Comparison of ENCODE assay signal across 7 mouse cellular contexts in genomic region chr4:44757131-44757530, GRCm38 (mm10). TPM values are rescaled to one million over a fixed set of nuclear protein-coding genes. Genes with fewer than 3 reads are reported as not detected.
A peak's percentile ranks its signal among the peaks of the same experiment; 100 is the strongest.
DNase-seq lines count a peak whose midpoint lies in the region; ATAC-seq and TF ChIP-seq lines count a peak whose summit lies in the region.
"Not testable (repeated sequence)": the region's sequence is repeated elsewhere in the genome, so short reads cannot be mapped to it uniquely, and the experiment has no call there.

No protein-coding gene starts in this region.

- WGBS in forebrain, embryonic 11.5 days: 8% methylated on average over 10 of the region's 10 CpGs
- 6% methylated on average over 10 of the region's 10 CpGs for WGBS in heart, embryonic 15.5 days
- WGBS in intestine, postnatal 0 days: 6% methylated on average over 10 of the region's 10 CpGs
- WGBS in liver, adult 2 months: 7% methylated on average over 10 of the region's 10 CpGs
- 10% methylated on average over 10 of the region's 10 CpGs for WGBS in neural tube, embryonic 15.5 days

- H3K27ac ChIP-seq in bone marrow macrophage, adult 2 months (ENCODE audit: insufficient read depth, low read depth, low read length): peak overlapping the region; percentile 69
- peak overlapping the region; percentile 79 for H3K27ac ChIP-seq in forebrain, embryonic 11.5 days (ENCODE audit: low read depth, low read length)
- H3K27ac ChIP-seq in heart, embryonic 15.5 days: peak overlapping the region; percentile 92
- peak overlapping the region; percentile 90 for H3K27ac ChIP-seq in intestine, postnatal 0 days (ENCODE audit: low read depth, low read length)
- peak overlapping the region; percentile 86 for H3K27ac ChIP-seq in liver, adult 2 months (replicated peaks; ENCODE audit: insufficient read depth, low read depth, low read length)
- H3K27ac ChIP-seq in neural tube, embryonic 15.5 days (replicated peaks): peak overlapping the region; percentile 94

- peak overlapping the region; percentile 72 for H3K4me3 ChIP-seq in bone marrow macrophage, adult 2 months (ENCODE audit: insufficient read depth, low read length)
- peak overlapping the region; percentile 90 for H3K4me3 ChIP-seq in forebrain, embryonic 11.5 days (ENCODE audit: low read depth, low read length)
- H3K4me3 ChIP-seq in heart, embryonic 15.5 days: peak overlapping the region; percentile 90
- peak overlapping the region; percentile 76 for H3K4me3 ChIP-seq in intestine, postnatal 0 days (ENCODE audit: low read depth, low read length)
- H3K4me3 ChIP-seq in liver, adult 2 months (ENCODE audit: insufficient read depth, low read depth, low read length): peak overlapping the region; percentile 82
- peak overlapping the region; percentile 94 for H3K4me3 ChIP-seq in megakaryocyte, embryonic 14.5 days (replicated peaks)
- peak overlapping the region; percentile 100 for H3K4me3 ChIP-seq in neural tube, embryonic 15.5 days (replicated peaks)

- not testable (repeated sequence) for H3K9me3 ChIP-seq in forebrain, embryonic 11.5 days (ENCODE audit: control insufficient read depth, low read length); heart, embryonic 15.5 days (replicated peaks); intestine, postnatal 0 days (ENCODE audit: control insufficient read depth); megakaryocyte, embryonic 14.5 days; neural tube, embryonic 15.5 days (replicated peaks)

- not testable (repeated sequence) for ATAC-seq in forebrain, embryonic 11.5 days (replicated peaks; ENCODE audit: low FRiP score); heart, embryonic 15.5 days (replicated peaks; ENCODE audit: insufficient number of reproducible peaks, insufficient read depth, low FRiP score, low read depth); intestine, postnatal 0 days; neural tube, embryonic 15.5 days (ENCODE audit: low FRiP score)

- peak overlapping the region; percentile 81 for H3K9ac ChIP-seq in forebrain, embryonic 11.5 days (ENCODE audit: low read length)
- H3K9ac ChIP-seq in heart, embryonic 15.5 days: peak overlapping the region; percentile 96
- H3K9ac ChIP-seq in intestine, postnatal 0 days (ENCODE audit: low read depth, low read length): peak overlapping the region; percentile 85
- H3K9ac ChIP-seq in liver, adult 2 months (ENCODE audit: low read depth, low read length): peak overlapping the region; percentile 92
- H3K9ac ChIP-seq in neural tube, embryonic 15.5 days (replicated peaks): peak overlapping the region; percentile 97

- not testable (repeated sequence) for DNase-seq in forebrain, embryonic 11.5 days (ENCODE audit: low spot score); liver, adult 2 months (ENCODE audit: extremely low read depth, low read depth, low spot score)

- H3K79me2 ChIP-seq in liver, adult 2 months (ENCODE audit: control insufficient read depth, insufficient read depth, low read length): not testable (repeated sequence)

- not testable (repeated sequence) for TF ChIP-seq CTCF in bone marrow macrophage, adult 2 months (IDR thresholded peaks at IDR 0.05; ENCODE audit: low read depth, low read length); intestine, postnatal 0 days (IDR thresholded peaks at IDR 0.05; ENCODE audit: low read depth); liver, adult 2 months (IDR thresholded peaks at IDR 0.05; ENCODE audit: low read depth, low read length)

- not testable (repeated sequence) for TF ChIP-seq POLR2A in bone marrow macrophage, adult 2 months (IDR thresholded peaks at IDR 0.05; ENCODE audit: borderline replicate concordance, low read depth, low read length); liver, adult 2 months (IDR thresholded peaks at IDR 0.05; ENCODE audit: extremely low read depth, insufficient read depth, low read length)

- H3K36me3 ChIP-seq in forebrain, embryonic 11.5 days (ENCODE audit: control insufficient read depth, insufficient read depth, low read length); heart, embryonic 15.5 days; intestine, postnatal 0 days (ENCODE audit: control insufficient read depth, insufficient read depth); liver, adult 2 months (ENCODE audit: control insufficient read depth, insufficient read depth, low read length); neural tube, embryonic 15.5 days: not testable (repeated sequence)
- H3K36me3 ChIP-seq in megakaryocyte, embryonic 14.5 days (replicated peaks; ENCODE audit: low read length): peaks cover 11% of the 10 kb centered on the region

- H3K4me1 ChIP-seq in bone marrow macrophage, adult 2 months (ENCODE audit: control insufficient read depth, insufficient read depth, low read length); forebrain, embryonic 11.5 days (replicated peaks; ENCODE audit: control insufficient read depth, insufficient read depth, low read length); intestine, postnatal 0 days (replicated peaks; ENCODE audit: control insufficient read depth, insufficient read depth, low read length); liver, adult 2 months (ENCODE audit: control insufficient read depth, insufficient read depth, low read length): not testable (repeated sequence)
- peaks cover 11% of the 10 kb centered on the region for H3K4me1 ChIP-seq in heart, embryonic 15.5 days (replicated peaks)
- peaks cover 23% of the 10 kb centered on the region; the same call in 1 of the 2 replicates for H3K4me1 ChIP-seq in megakaryocyte, embryonic 14.5 days
- H3K4me1 ChIP-seq in neural tube, embryonic 15.5 days: peaks cover 16% of the 10 kb centered on the region

- peak overlapping the region; percentile 78 for H3K4me2 ChIP-seq in forebrain, embryonic 11.5 days (ENCODE audit: low read depth, low read length, severe bottlenecking)
- peak overlapping the region; percentile 77 for H3K4me2 ChIP-seq in heart, embryonic 15.5 days
- peak overlapping the region; percentile 82 for H3K4me2 ChIP-seq in intestine, postnatal 0 days (replicated peaks; ENCODE audit: low read depth)
- peak overlapping the region; percentile 73 for H3K4me2 ChIP-seq in neural tube, embryonic 15.5 days

- H3K27me3 ChIP-seq in forebrain, embryonic 11.5 days (ENCODE audit: control insufficient read depth, insufficient read depth, low read length); heart, embryonic 15.5 days; intestine, postnatal 0 days (replicated peaks; ENCODE audit: control insufficient read depth, insufficient read depth, low read length); liver, adult 2 months (ENCODE audit: control insufficient read depth, insufficient read depth, low read length); megakaryocyte, embryonic 14.5 days (replicated peaks); neural tube, embryonic 15.5 days (replicated peaks): not testable (repeated sequence)

RNA-seq across cellular contexts. Expression of gene Zcchc7, which starts 1.5 kb away (rescaled TPM):
- polyA plus RNA-seq in bone marrow macrophage, adult 2 months (2012; ENCODE audit: insufficient read depth, insufficient read length, missing spikeins): 35.6 and 48.9 TPM in 2 replicates
- polyA plus RNA-seq in forebrain, embryonic 11.5 days (2014; fragmentation: Nextera tagmentation; extraction: Ambion mirVana): 20.7 and 24.3 TPM in 2 replicates
- 22.1 and 25.3 TPM in 2 replicates for polyA plus RNA-seq in heart, embryonic 15.5 days (2015; fragmentation: Nextera tagmentation; extraction: Ambion mirVana)
- 39.5 and 52.7 TPM in 2 replicates for polyA plus RNA-seq in intestine, postnatal 0 days (2015; fragmentation: Nextera tagmentation; extraction: Ambion mirVana)
- total RNA-seq in liver, adult 2 months (2014; rRNA removed): 17.8 and 21.8 TPM in 2 replicates
- 4.8 and 5.0 TPM in 2 replicates for polyA plus RNA-seq in liver, adult 2 months (2012; rRNA removed)
- 13.7 and 23.0 TPM in 2 replicates for polyA plus RNA-seq in megakaryocyte, embryonic 14.5 days (2012; ENCODE audit: insufficient read depth, low replicate concordance)
- polyA plus RNA-seq in neural tube, embryonic 15.5 days (2015; fragmentation: Nextera tagmentation; extraction: Ambion mirVana): 37.9 and 39.4 TPM in 2 replicates

RNA-seq across cellular contexts. Expression of gene Pax5, which starts 46.8 kb away (rescaled TPM):
- not detected in 2 replicates for polyA plus RNA-seq in bone marrow macrophage, adult 2 months (2012; ENCODE audit: insufficient read depth, insufficient read length, missing spikeins)
- 0.11 and 0.43 TPM in 2 replicates for polyA plus RNA-seq in forebrain, embryonic 11.5 days (2014; fragmentation: Nextera tagmentation; extraction: Ambion mirVana)
- polyA plus RNA-seq in heart, embryonic 15.5 days (2015; fragmentation: Nextera tagmentation; extraction: Ambion mirVana): not detected in 2 replicates
- polyA plus RNA-seq in intestine, postnatal 0 days (2015; fragmentation: Nextera tagmentation; extraction: Ambion mirVana): 0.01 TPM in 1 of 2 replicates, not detected in the other
- total RNA-seq in liver, adult 2 months (2014; rRNA removed): 0.18 and 0.60 TPM in 2 replicates
- 0.29 and 1.4 TPM in 2 replicates for polyA plus RNA-seq in liver, adult 2 months (2012; rRNA removed)
- polyA plus RNA-seq in megakaryocyte, embryonic 14.5 days (2012; ENCODE audit: insufficient read depth, low replicate concordance): 1.1 TPM in 1 of 2 replicates, not detected in the other
- 0.86 and 1.2 TPM in 2 replicates for polyA plus RNA-seq in neural tube, embryonic 15.5 days (2015; fragmentation: Nextera tagmentation; extraction: Ambion mirVana)
